Mouse (Mus musculus) forebrain, postnatal 0 days (tissue): ENCODE results near the gene Golga4. TPM values are rescaled to one million over a fixed set of nuclear protein-coding genes. Genes with fewer than 3 reads are reported as not detected.

Experiments used
- ATAC-seq: fragments of 200-750 bp; cut with Nextera tagmentation; 2 replicates; pipeline ENCODE4 v1.8.0; 2017; ENCODE audit warnings: mild to moderate bottlenecking, moderate library complexity
- DNase-seq: peaks from one replicate; pipeline ENCODE4 v3.0.0-alpha.2; 2015
- H3K27ac ChIP-seq: fragments of 300-500 bp; sonication (generic); 2 replicates; pipeline ENCODE4 v1.5.1; 2014; ENCODE audit warnings: low read depth, mild to moderate bottlenecking, antibody characterized with exemption, low read length, moderate library complexity, mixed read lengths
- H3K27me3 ChIP-seq: fragments of 300-500 bp; sonication (generic); 2 replicates; pipeline ENCODE4 v1.6.1; 2014; ENCODE audit warnings: mild to moderate bottlenecking, low read length, mixed read lengths; ENCODE audit not compliant: insufficient read depth
- H3K36me3 ChIP-seq: fragments of 300-500 bp; sonication (generic); 2 replicates; pipeline ENCODE4 v1.6.1; 2014; ENCODE audit warnings: mild to moderate bottlenecking, moderate library complexity; ENCODE audit not compliant: insufficient read depth
- H3K4me1 ChIP-seq: fragments of 300-500 bp; sonication (generic); 2 replicates; pipeline ENCODE4 v1.6.1; 2014; ENCODE audit warnings: antibody characterized with exemption; ENCODE audit not compliant: insufficient read depth
- H3K4me2 ChIP-seq: fragments of 300-500 bp; sonication (generic); 2 replicates; pipeline ENCODE4 v1.6.1; 2014; ENCODE audit warnings: low read depth, mild to moderate bottlenecking, moderate library complexity
- H3K4me3 ChIP-seq: fragments of 300-500 bp; sonication (generic); 2 replicates; pipeline ENCODE4 v1.5.1; 2014; ENCODE audit warnings: low read depth, low read length, mixed read lengths
- H3K9ac ChIP-seq: fragments of 300-500 bp; sonication (generic); 2 replicates; pipeline ENCODE4 v1.6.1; 2014; ENCODE audit warnings: mild to moderate bottlenecking
- H3K9me3 ChIP-seq: fragments of 300-500 bp; sonication (generic); 2 replicates; pipeline ENCODE4 v1.6.1; 2016; ENCODE audit warnings: low read length
- CTCF ChIP-seq: sonication (generic); IDR thresholded peaks from 2 replicates; pipeline ENCODE4 v1.5.1; 2016; ENCODE audit warnings: antibody characterized with exemption, control low read depth, low read depth
- WGBS: fragments of 180-500 bp; shearing (Covaris S2); extraction: QIAGEN DNeasy Blood & Tissue Kit; methylation state at CpG from one replicate; pipeline ENCODE4 v1.1.7; 2014; 5-methylcytosine and 5-hydroxymethylcytosine counted together
- polyA plus RNA-seq: library from polyadenylated mRNA; unstranded; fragments of >200 nt; fragmentation: Nextera tagmentation; extraction: Ambion mirVana; gene quantifications from 2 replicates; pipeline ENCODE4 v1.2.1, GENCODE M21; 2015
- total RNA-seq: library from RNA; depleted of rRNA; stranded (reverse); fragments of >200 nt; gene quantifications from 2 replicates; pipeline ENCODE4 v1.2.3, GENCODE M21; 2014

The Golga4 gene
- total and polyA plus RNA-seq, 2 experiments from 2014 or later: 23.9 to 51.6 TPM

- DNase-seq (no peak), ATAC-seq (no peak)
- TF ChIP-seq CTCF: no peak
- no peaks in the 10 kb centered on the region for H3K9me3 ChIP-seq
- H3K9ac ChIP-seq: no peak overlapping the region
- H3K27ac ChIP-seq: no peak overlapping the region
- H3K27me3 ChIP-seq: no peaks in the 10 kb centered on the region
- no peaks in the 10 kb centered on the region for H3K36me3 ChIP-seq
- 82% methylated on average over 7 of the region's 7 CpGs for whole genome bisulfite sequencing
- no peak overlapping the region for H3K4me3 ChIP-seq
- peaks cover 24% of the 10 kb centered on the region for H3K4me1 ChIP-seq
- no peak overlapping the region for H3K4me2 ChIP-seq
These were observed 2.5 kb downstream of the Golga4 start for GRCm38 (mm10) chr9:118508601-118509000.

GRCm38 (mm10) chr9:118510941-118511690, 5.0 kb downstream of the Golga4 start:
- WGBS: 84% methylated on average over 15 of the region's 15 CpGs
- Histone ChIP-seq H3K4me2 (no peak overlapping the region), H3K27ac (no peak overlapping the region), H3K27me3 (no peaks in the 10 kb centered on the region), H3K9me3 (no peaks in the 10 kb centered on the region), H3K4me3 (no peak overlapping the region), H3K9ac (no peak overlapping the region), H3K4me1 (peaks cover 20% of the 10 kb centered on the region), H3K36me3 (peaks cover 11% of the 10 kb centered on the region)
- DNase-seq: no peak
- no peak for TF ChIP-seq CTCF
- no peak for ATAC-seq

- WGBS: 93% methylated on average over 3 of the region's 3 CpGs
- no peak for TF ChIP-seq CTCF
- H3K4me2 ChIP-seq: no peak overlapping the region
- no peak overlapping the region for H3K27ac ChIP-seq
- no peaks in the 10 kb centered on the region for H3K27me3 ChIP-seq
- H3K4me1 ChIP-seq: peaks cover 11% of the 10 kb centered on the region; the same call in 1 of the 2 replicates
- ATAC-seq: no peak
- peaks cover 11% of the 10 kb centered on the region for H3K36me3 ChIP-seq
- no peak overlapping the region for H3K9ac ChIP-seq
- H3K4me3 ChIP-seq: no peak overlapping the region
- DNase-seq: no peak
- no peaks in the 10 kb centered on the region for H3K9me3 ChIP-seq
These were observed 6.7 kb downstream of the Golga4 start for GRCm38 (mm10) chr9:118512681-118513233.

- DNase-seq (no peak), ATAC-seq (no peak)
- H3K36me3 ChIP-seq: peaks cover 11% of the 10 kb centered on the region
- H3K9me3 ChIP-seq: no peaks in the 10 kb centered on the region
- H3K27me3 ChIP-seq: no peaks in the 10 kb centered on the region
- H3K27ac ChIP-seq: no peak overlapping the region
- H3K9ac ChIP-seq: no peak overlapping the region
- no peak for TF ChIP-seq CTCF
- no peaks in the 10 kb centered on the region for H3K4me1 ChIP-seq
- 94% methylated on average over 6 of the region's 6 CpGs for WGBS
- no peak overlapping the region for H3K4me2 ChIP-seq
- H3K4me3 ChIP-seq: no peak overlapping the region
These were observed 9.4 kb downstream of the Golga4 start for GRCm38 (mm10) chr9:118515476-118515875.

- TF ChIP-seq CTCF: no peak
- peaks cover 11% of the 10 kb centered on the region for H3K36me3 ChIP-seq
- H3K27ac ChIP-seq: no peak overlapping the region
- no peaks in the 10 kb centered on the region for H3K4me1 ChIP-seq
- no peak for DNase-seq
- no peak overlapping the region for H3K9ac ChIP-seq
- H3K9me3 ChIP-seq: no peaks in the 10 kb centered on the region
- no peak overlapping the region for H3K4me2 ChIP-seq
- no peak overlapping the region for H3K4me3 ChIP-seq
- WGBS: 92% methylated on average over 3 of the region's 3 CpGs
- no peak for ATAC-seq
- H3K27me3 ChIP-seq: no peaks in the 10 kb centered on the region
These were observed 10.1 kb downstream of the Golga4 start for GRCm38 (mm10) chr9:118516162-118516561.

- Histone ChIP-seq H3K27ac (no peak overlapping the region), H3K27me3 (no peaks in the 10 kb centered on the region), H3K9me3 (no peaks in the 10 kb centered on the region), H3K36me3 (peaks cover 11% of the 10 kb centered on the region), H3K4me1 (no peaks in the 10 kb centered on the region), H3K4me3 (no peak overlapping the region), H3K9ac (no peak overlapping the region), H3K4me2 (no peak overlapping the region)
- ATAC-seq (no peak), DNase-seq (no peak)
- 96% methylated on average over 5 of the region's 8 CpGs for WGBS
- no peak for TF ChIP-seq CTCF
These were observed 11.6 kb downstream of the Golga4 start for GRCm38 (mm10) chr9:118517619-118518018.

- no peak overlapping the region for H3K4me3 ChIP-seq
- no peak overlapping the region for H3K9ac ChIP-seq
- H3K9me3 ChIP-seq: no peaks in the 10 kb centered on the region
- no peak overlapping the region for H3K27ac ChIP-seq
- no peak overlapping the region for H3K4me2 ChIP-seq
- WGBS: 82% methylated on average over 8 of the region's 8 CpGs
- H3K36me3 ChIP-seq: peaks cover 16% of the 10 kb centered on the region
- ATAC-seq (no peak), DNase-seq (no peak)
- no peak for TF ChIP-seq CTCF
- no peaks in the 10 kb centered on the region for H3K4me1 ChIP-seq
- no peaks in the 10 kb centered on the region for H3K27me3 ChIP-seq
These were observed 13.0 kb downstream of the Golga4 start for GRCm38 (mm10) chr9:118519101-118519500.
